Mouse (Mus musculus): ENCODE measurements around the gene Tekt5. TPM values are rescaled to one million over a fixed set of nuclear protein-coding genes. Genes with fewer than 3 reads are reported as not detected.

The Tekt5 gene
- polyA plus RNA-seq, 1 experiment from 2014 or later, result 0.23 TPM

GRCm38 (mm10) chr16:10411764-10412746 lies 16.8 kb upstream of the Tekt5 start, which contains the start of gene Nubp1:
TSS of gene Nubp1 (plus strand) at chr16:10411948.
- Histone ChIP-seq H3K4me1 (peaks cover 12% of the 10 kb centered on the region), H3K27me3 (ENCODE audit: insufficient read depth, poor library complexity, severe bottlenecking) (no peaks in the 10 kb centered on the region), H3K27ac (peak within 1 kb of the TSS; percentile 91), H3K9me3 (no peaks in the 10 kb centered on the region), H3K4me3 (peak within 1 kb of the TSS; percentile 71), H3K36me3 (peaks cover 37% of the 10 kb centered on the region)
- WGBS, result 3% methylated on average over 56 of the region's 56 CpGs
- DNase-seq (ENCODE audit: low spot score), result peak; percentile 98

- H3K4me1 ChIP-seq, result peaks cover 5% of the 10 kb centered on the region
- H3K4me3 ChIP-seq, result no peak overlapping the region
- peaks cover 11% of the 10 kb centered on the region for H3K27me3 ChIP-seq (ENCODE audit: insufficient read depth, poor library complexity, severe bottlenecking)
- H3K9me3 ChIP-seq, result no peaks in the 10 kb centered on the region
- peak; percentile 84 for DNase-seq (ENCODE audit: low spot score)
- 31% methylated on average over 7 of the region's 7 CpGs for WGBS
- no peak overlapping the region for H3K27ac ChIP-seq
- no peaks in the 10 kb centered on the region for H3K36me3 ChIP-seq
These were observed 3.9 kb upstream of the Tekt5 start for GRCm38 (mm10) chr16:10399160-10399559.

GRCm38 (mm10) chr16:10398755-10399154 lies 3.5 kb upstream of the Tekt5 start:
- no peak for DNase-seq (ENCODE audit: low spot score)
- Histone ChIP-seq H3K4me3 (no peak overlapping the region), H3K9me3 (no peaks in the 10 kb centered on the region), H3K27me3 (ENCODE audit: insufficient read depth, poor library complexity, severe bottlenecking) (peaks cover 15% of the 10 kb centered on the region), H3K36me3 (no peaks in the 10 kb centered on the region), H3K27ac (no peak overlapping the region), H3K4me1 (peaks cover 5% of the 10 kb centered on the region)
- WGBS, result 75% methylated on average over 5 of the region's 5 CpGs

- Histone ChIP-seq H3K4me3 (no peak overlapping the region), H3K36me3 (no peaks in the 10 kb centered on the region), H3K9me3 (no peaks in the 10 kb centered on the region), H3K27me3 (ENCODE audit: insufficient read depth, poor library complexity, severe bottlenecking) (peaks cover 25% of the 10 kb centered on the region), H3K27ac (no peak overlapping the region), H3K4me1 (peaks cover 5% of the 10 kb centered on the region)
- DNase-seq (ENCODE audit: low spot score), result no peak
- 78% methylated on average over 9 of the region's 9 CpGs for whole genome bisulfite sequencing
These were observed 2.7 kb downstream of the Tekt5 start for GRCm38 (mm10) chr16:10392587-10392986.

- DNase-seq (ENCODE audit: low spot score), result no peak
- Histone ChIP-seq H3K36me3 (no peaks in the 10 kb centered on the region), H3K4me1 (peaks cover 5% of the 10 kb centered on the region), H3K27me3 (ENCODE audit: insufficient read depth, poor library complexity, severe bottlenecking) (peaks cover 18% of the 10 kb centered on the region), H3K4me3 (no peak overlapping the region), H3K27ac (no peak overlapping the region), H3K9me3 (no peaks in the 10 kb centered on the region)
- WGBS, result 87% methylated on average over 6 of the region's 6 CpGs
These were observed 6.5 kb downstream of the Tekt5 start for GRCm38 (mm10) chr16:10388634-10389365.

GRCm38 (mm10) chr16:10385261-10385660 lies 10.0 kb downstream of the Tekt5 start:
- Histone ChIP-seq H3K4me3 (no peak overlapping the region), H3K4me1 (peaks cover 5% of the 10 kb centered on the region), H3K9me3 (no peaks in the 10 kb centered on the region), H3K27me3 (ENCODE audit: insufficient read depth, poor library complexity, severe bottlenecking) (peaks cover 7% of the 10 kb centered on the region; the same call in 1 of the 2 replicates), H3K36me3 (no peaks in the 10 kb centered on the region), H3K27ac (no peak overlapping the region)
- DNase-seq (ENCODE audit: low spot score), result no peak
- WGBS, result 87% methylated on average over 12 of the region's 12 CpGs

- Histone ChIP-seq H3K9me3 (no peaks in the 10 kb centered on the region), H3K27ac (0 out of 2 replicates have a peak overlapping the region, but pooled peaks have one; percentile 74), H3K4me3 (0 out of 2 replicates have a peak overlapping the region, but pooled peaks have one; percentile 51), H3K36me3 (no peaks in the 10 kb centered on the region), H3K27me3 (ENCODE audit: insufficient read depth, poor library complexity, severe bottlenecking) (peaks cover 7% of the 10 kb centered on the region; the same call in 1 of the 2 replicates), H3K4me1 (peaks cover 5% of the 10 kb centered on the region)
- 65% methylated on average over 3 of the region's 3 CpGs for WGBS
- no peak for DNase-seq (ENCODE audit: low spot score)
These were observed 10.7 kb downstream of the Tekt5 start for GRCm38 (mm10) chr16:10384544-10384943.

- H3K27ac ChIP-seq, result peak overlapping the region; percentile 74; the same call in 1 of the 2 replicates
- no peaks in the 10 kb centered on the region for H3K36me3 ChIP-seq
- WGBS, result 20% methylated on average over 8 of the region's 8 CpGs
- no peaks in the 10 kb centered on the region for H3K9me3 ChIP-seq
- H3K27me3 ChIP-seq (ENCODE audit: insufficient read depth, poor library complexity, severe bottlenecking), result peaks cover 7% of the 10 kb centered on the region; the same call in 1 of the 2 replicates
- peaks cover 8% of the 10 kb centered on the region for H3K4me1 ChIP-seq
- H3K4me3 ChIP-seq, result peak overlapping the region; percentile 51
- peak; percentile 91 for DNase-seq (ENCODE audit: low spot score)
These were observed 11.2 kb downstream of the Tekt5 start for GRCm38 (mm10) chr16:10384060-10384497.

GRCm38 (mm10) chr16:10379531-10379930 lies 15.8 kb downstream of the Tekt5 start:
- Histone ChIP-seq H3K27me3 (ENCODE audit: insufficient read depth, poor library complexity, severe bottlenecking) (no peaks in the 10 kb centered on the region; the same call in 1 of the 2 replicates), H3K27ac (no peak overlapping the region), H3K4me1 (peaks cover 21% of the 10 kb centered on the region), H3K36me3 (no peaks in the 10 kb centered on the region), H3K4me3 (no peak overlapping the region), H3K9me3 (no peaks in the 10 kb centered on the region)
- 62% methylated on average over 2 of the region's 2 CpGs for WGBS
- DNase-seq (ENCODE audit: low spot score), result no peak

GRCm38 (mm10) chr16:10377286-10377685 lies 18.0 kb downstream of the Tekt5 start:
- 31% methylated on average over 1 of the region's 1 CpGs for WGBS

GRCm38 (mm10) chr16:10374254-10375011 lies 20.9 kb downstream of the Tekt5 start:
- Histone ChIP-seq H3K27ac (peak overlapping the region; percentile 67), H3K9me3 (no peaks in the 10 kb centered on the region), H3K27me3 (ENCODE audit: insufficient read depth, poor library complexity, severe bottlenecking) (no peaks in the 10 kb centered on the region), H3K4me3 (peak overlapping the region; percentile 42), H3K4me1 (peaks cover 29% of the 10 kb centered on the region), H3K36me3 (no peaks in the 10 kb centered on the region)
- WGBS, result 27% methylated on average over 13 of the region's 13 CpGs
- DNase-seq (ENCODE audit: low spot score), result peak; percentile 82

More at GRCm38 (mm10) chr16:10377286-10377685, 18.0 kb downstream of the Tekt5 start:
- H3K27ac ChIP-seq, result 0 out of 2 replicates have a peak overlapping the region, but pooled peaks have one; percentile 22
- H3K9me3 ChIP-seq, result no peaks in the 10 kb centered on the region
- peaks cover 19% of the 10 kb centered on the region for H3K4me1 ChIP-seq
- H3K36me3 ChIP-seq, result no peaks in the 10 kb centered on the region
- no peak overlapping the region for H3K4me3 ChIP-seq
- no peak for DNase-seq (ENCODE audit: low spot score)
- no peaks in the 10 kb centered on the region; the same call in 1 of the 2 replicates for H3K27me3 ChIP-seq (ENCODE audit: insufficient read depth, poor library complexity, severe bottlenecking)

GRCm38 (mm10) chr16:10372372-10372771 lies 22.9 kb downstream of the Tekt5 start:
- DNase-seq (ENCODE audit: low spot score), result no peak
- Histone ChIP-seq H3K4me1 (peaks cover 27% of the 10 kb centered on the region), H3K27me3 (ENCODE audit: insufficient read depth, poor library complexity, severe bottlenecking) (no peaks in the 10 kb centered on the region), H3K9me3 (no peaks in the 10 kb centered on the region), H3K27ac (no peak overlapping the region), H3K36me3 (no peaks in the 10 kb centered on the region), H3K4me3 (no peak overlapping the region)
- WGBS, result 78% methylated on average over 4 of the region's 4 CpGs
